Mouse (Mus musculus): ENCODE results near the gene Tnfsf9. TPM values are rescaled to one million over a fixed set of nuclear protein-coding genes. Genes with fewer than 3 reads are reported as not detected.

The Tnfsf9 gene
- polyA plus RNA-seq, 1 experiment from 2014 or later = 9.2 TPM

DNA sequence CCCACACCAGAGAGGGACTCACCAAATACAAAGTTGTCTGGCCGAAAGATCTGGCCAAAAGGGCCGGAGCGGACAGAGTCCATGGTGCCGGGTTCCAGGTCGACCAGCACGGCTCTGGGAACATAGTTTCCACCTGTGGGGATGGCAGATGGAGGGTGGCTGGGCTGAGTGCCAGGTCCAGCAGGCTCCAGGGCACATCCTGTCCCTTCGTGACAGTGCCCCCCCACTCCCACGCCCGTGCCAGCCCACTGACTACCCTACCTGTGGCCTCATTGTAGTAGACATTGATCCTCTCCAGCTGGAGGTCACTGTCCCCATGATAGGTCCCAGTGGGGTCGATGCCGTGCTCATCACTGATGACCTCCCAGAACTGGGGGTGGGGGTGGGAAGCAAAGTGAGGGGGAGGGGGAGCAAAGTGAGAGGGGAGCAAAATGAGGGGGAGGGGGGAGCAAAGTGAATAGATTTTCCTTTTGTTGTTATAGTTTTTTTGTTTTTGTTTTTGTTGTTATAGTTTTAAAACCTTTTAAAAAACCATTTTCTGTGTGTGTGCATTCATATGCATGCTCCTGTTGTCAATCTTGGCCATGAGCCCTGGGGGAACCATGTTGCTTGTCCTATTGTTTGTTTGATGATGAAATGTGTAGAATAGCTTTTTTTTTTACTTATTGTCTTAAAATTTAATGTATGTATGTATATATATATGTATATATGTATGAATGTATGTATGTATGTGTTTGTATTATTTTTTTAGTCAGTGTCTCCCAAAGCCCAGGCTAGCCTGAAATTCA lies 19.0 kb upstream of the Tnfsf9 start:
- 84% methylated on average over 11 of the region's 11 CpGs for WGBS
- no peak overlapping the region for H3K27ac ChIP-seq (ENCODE audit: low read length)
- H3K27me3 ChIP-seq (ENCODE audit: control insufficient read depth, insufficient read depth, low read length) = no peaks in the 10 kb centered on the region; the same call in 1 of the 2 replicates
- peaks cover 7% of the 10 kb centered on the region; the same call in 1 of the 2 replicates for H3K4me1 ChIP-seq (ENCODE audit: control insufficient read depth, insufficient read depth, low read length)
- no peaks in the 10 kb centered on the region for H3K9me3 ChIP-seq (replicated peaks; ENCODE audit: control insufficient read depth, low read length)
- H3K36me3 ChIP-seq (ENCODE audit: control insufficient read depth, insufficient read depth, low read length) = no peaks in the 10 kb centered on the region
- no peak for ATAC-seq (ENCODE audit: insufficient read depth, low FRiP score)
- no peak overlapping the region for H3K4me2 ChIP-seq (ENCODE audit: low read depth, low read length)
- H3K9ac ChIP-seq (ENCODE audit: low read length) = no peak overlapping the region
- H3K4me3 ChIP-seq (replicated peaks; ENCODE audit: low read length) = no peak overlapping the region

DNA sequence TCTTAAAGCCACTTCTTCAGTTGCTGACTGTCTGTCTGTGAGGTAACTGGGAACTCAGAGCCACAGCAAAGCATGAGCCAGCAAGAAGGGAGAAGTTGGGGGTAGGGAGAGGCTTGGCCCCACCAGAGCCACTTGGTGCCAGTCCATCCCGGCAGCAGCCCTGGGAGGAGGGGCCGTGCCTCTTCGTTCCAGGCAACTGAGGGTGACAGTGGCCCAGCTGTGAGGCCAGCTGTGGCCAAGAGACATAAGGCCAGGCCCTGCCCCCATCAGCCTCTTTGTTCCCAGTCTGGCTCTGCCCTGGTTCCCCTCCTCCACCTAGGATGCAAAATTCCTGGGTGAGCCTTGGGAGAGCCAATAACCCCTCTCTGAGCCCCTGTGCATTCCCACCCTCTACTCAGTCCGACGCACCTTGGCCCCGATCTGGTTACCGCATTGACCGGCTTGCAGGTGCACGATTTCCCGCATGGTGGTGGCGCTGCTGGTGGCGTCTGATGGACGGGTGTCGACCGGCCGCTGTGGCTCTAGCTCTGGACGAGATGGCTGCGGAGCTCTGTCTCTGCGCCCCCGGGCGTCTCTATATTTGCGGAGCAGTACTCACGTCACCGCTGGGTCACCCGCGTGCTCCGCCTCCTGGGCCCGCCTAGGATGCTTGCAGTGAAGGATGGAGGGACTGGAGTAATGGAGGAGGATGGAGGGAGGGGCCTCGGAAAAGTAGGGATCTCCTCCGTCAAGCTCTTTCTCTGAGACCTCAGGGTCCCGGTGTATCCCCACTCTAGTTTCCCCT lies 17.9 kb upstream of the Tnfsf9 start, which contains the start of gene Tubb4a:
TSS of gene Tubb4a (minus strand) at position 734 of the 784 bp plus-strand sequence.
- peak within 1 kb of the TSS; percentile 49; the same call in 1 of the 2 replicates for H3K9ac ChIP-seq (ENCODE audit: low read length)
- H3K9me3 ChIP-seq (replicated peaks; ENCODE audit: control insufficient read depth, low read length) = no peaks in the 10 kb centered on the region
- H3K4me2 ChIP-seq (ENCODE audit: low read depth, low read length) = peak within 1 kb of the TSS; percentile 61
- H3K36me3 ChIP-seq (ENCODE audit: control insufficient read depth, insufficient read depth, low read length) = no peaks in the 10 kb centered on the region
- H3K4me1 ChIP-seq (ENCODE audit: control insufficient read depth, insufficient read depth, low read length) = peaks cover 7% of the 10 kb centered on the region; the same call in 1 of the 2 replicates
- peak; percentile 68 for ATAC-seq (ENCODE audit: insufficient read depth, low FRiP score)
- WGBS = 1% methylated on average over 31 of the region's 31 CpGs
- peak within 1 kb of the TSS; percentile 39 for H3K4me3 ChIP-seq (replicated peaks; ENCODE audit: low read length)
- H3K27ac ChIP-seq (ENCODE audit: low read length) = no peak within 1 kb of the TSS
- no peaks in the 10 kb centered on the region; the same call in 1 of the 2 replicates for H3K27me3 ChIP-seq (ENCODE audit: control insufficient read depth, insufficient read depth, low read length)

DNA sequence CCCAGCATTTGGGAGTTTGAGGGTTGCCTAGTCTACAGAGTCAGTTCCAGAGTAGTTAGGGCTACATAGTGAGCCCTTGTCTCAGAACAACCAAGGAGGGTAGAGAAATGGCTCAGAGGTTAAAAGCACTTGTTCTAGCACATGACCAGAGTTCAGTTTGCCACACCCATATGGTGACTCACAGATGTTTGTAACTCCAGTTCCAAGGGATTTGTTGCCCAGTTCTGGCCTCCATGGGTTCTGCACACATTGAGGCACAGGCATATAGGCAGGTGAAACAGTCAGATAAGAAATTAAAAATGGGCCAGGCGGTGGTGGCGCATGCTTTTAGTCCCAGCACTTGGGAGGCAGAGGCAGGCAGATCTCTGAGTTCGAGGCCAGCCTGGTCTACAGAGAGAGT lies 10.9 kb upstream of the Tnfsf9 start:
- no peak overlapping the region for H3K27ac ChIP-seq (ENCODE audit: low read length)
- no peak overlapping the region for H3K4me2 ChIP-seq (ENCODE audit: low read depth, low read length)
- no peak overlapping the region for H3K4me3 ChIP-seq (replicated peaks; ENCODE audit: low read length)
- H3K36me3 ChIP-seq (ENCODE audit: control insufficient read depth, insufficient read depth, low read length) = no peaks in the 10 kb centered on the region
- H3K4me1 ChIP-seq (ENCODE audit: control insufficient read depth, insufficient read depth, low read length) = peaks cover 8% of the 10 kb centered on the region; the same call in 1 of the 2 replicates
- no peaks in the 10 kb centered on the region for H3K9me3 ChIP-seq (replicated peaks; ENCODE audit: control insufficient read depth, low read length)
- ATAC-seq (ENCODE audit: insufficient read depth, low FRiP score) = no peak
- no peak overlapping the region for H3K9ac ChIP-seq (ENCODE audit: low read length)
- no peaks in the 10 kb centered on the region for H3K27me3 ChIP-seq (ENCODE audit: control insufficient read depth, insufficient read depth, low read length)
- 90% methylated on average over 3 of the region's 3 CpGs for WGBS

DNA sequence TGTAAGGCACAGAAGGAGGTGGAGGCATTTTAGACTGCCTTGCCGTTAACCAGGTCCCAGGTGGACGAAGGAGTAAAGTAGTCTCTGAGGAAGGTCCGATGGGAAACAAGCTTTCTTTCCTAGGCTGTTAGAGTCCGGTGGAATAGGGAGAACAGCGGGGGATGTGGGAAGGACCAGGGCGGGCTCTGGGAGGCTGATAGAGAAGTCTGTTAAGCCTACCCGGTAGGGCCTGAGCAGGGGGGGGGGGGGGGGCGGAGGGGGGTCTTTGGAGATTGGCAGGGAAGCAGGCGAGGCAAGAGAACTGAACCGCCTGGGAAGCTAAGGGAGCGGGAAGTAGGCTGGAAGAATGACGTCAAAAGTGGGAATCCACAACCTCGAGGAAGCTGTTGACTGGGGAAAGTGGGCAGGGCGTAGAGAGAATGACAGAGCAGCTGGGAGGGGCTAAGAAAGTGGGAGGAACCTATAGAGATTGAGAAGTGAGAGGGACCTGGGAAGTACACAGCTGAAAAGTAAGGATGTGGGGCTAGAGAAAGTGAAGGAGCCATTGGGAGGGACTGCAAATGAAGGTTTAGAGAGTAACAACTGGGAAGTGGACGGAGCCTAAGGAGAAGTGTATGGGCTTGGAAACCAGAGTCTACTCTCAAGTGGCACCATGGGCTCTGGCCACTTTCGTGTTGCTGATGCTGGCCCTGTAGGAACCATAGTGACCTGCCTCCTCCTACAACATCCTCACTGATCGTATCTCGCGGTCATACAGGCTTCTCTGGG lies 9.1 kb upstream of the Tnfsf9 start:
- H3K36me3 ChIP-seq (ENCODE audit: control insufficient read depth, insufficient read depth, low read length) = no peaks in the 10 kb centered on the region
- peak overlapping the region; percentile 45; the same call in 1 of the 2 replicates for H3K9ac ChIP-seq (ENCODE audit: low read length)
- H3K27ac ChIP-seq (ENCODE audit: low read length) = no peak overlapping the region
- H3K4me3 ChIP-seq (replicated peaks; ENCODE audit: low read length) = peak overlapping the region; percentile 28
- peaks cover 8% of the 10 kb centered on the region; the same call in 1 of the 2 replicates for H3K4me1 ChIP-seq (ENCODE audit: control insufficient read depth, insufficient read depth, low read length)
- 2% methylated on average over 18 of the region's 19 CpGs for WGBS
- ATAC-seq (ENCODE audit: insufficient read depth, low FRiP score) = peak; percentile 89
- peak overlapping the region; percentile 56 for H3K4me2 ChIP-seq (ENCODE audit: low read depth, low read length)
- H3K27me3 ChIP-seq (ENCODE audit: control insufficient read depth, insufficient read depth, low read length) = no peaks in the 10 kb centered on the region
- H3K9me3 ChIP-seq (replicated peaks; ENCODE audit: control insufficient read depth, low read length) = no peaks in the 10 kb centered on the region

DNA sequence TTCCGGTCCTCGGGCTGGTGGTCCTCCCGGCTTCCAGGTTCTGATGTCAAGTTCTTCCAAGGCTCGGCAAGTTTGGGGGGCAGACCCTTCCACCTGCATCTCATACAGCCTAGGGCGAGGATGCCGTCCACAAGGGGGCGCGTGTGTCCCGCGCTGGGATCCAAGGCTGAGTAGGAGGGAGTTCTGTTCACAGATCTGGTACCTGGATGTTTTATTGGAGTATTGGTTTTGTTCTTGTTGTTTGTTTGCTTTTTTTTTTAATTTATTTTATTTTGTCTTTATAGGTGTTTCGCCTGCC lies 8.6 kb upstream of the Tnfsf9 start:
- Histone ChIP-seq H3K4me3 (replicated peaks; ENCODE audit: low read length) (peak overlapping the region; percentile 28), H3K9me3 (replicated peaks; ENCODE audit: control insufficient read depth, low read length) (no peaks in the 10 kb centered on the region), H3K27ac (ENCODE audit: low read length) (no peak overlapping the region), H3K4me1 (ENCODE audit: control insufficient read depth, insufficient read depth, low read length) (peaks cover 8% of the 10 kb centered on the region; the same call in 1 of the 2 replicates), H3K4me2 (ENCODE audit: low read depth, low read length) (peak overlapping the region; percentile 56), H3K36me3 (ENCODE audit: control insufficient read depth, insufficient read depth, low read length) (no peaks in the 10 kb centered on the region), H3K9ac (ENCODE audit: low read length) (0 out of 2 replicates have a peak overlapping the region, but pooled peaks have one; percentile 16), H3K27me3 (ENCODE audit: control insufficient read depth, insufficient read depth, low read length) (no peaks in the 10 kb centered on the region)
- 1% methylated on average over 11 of the region's 11 CpGs for WGBS
- peak; percentile 80 for ATAC-seq (ENCODE audit: insufficient read depth, low FRiP score)

DNA sequence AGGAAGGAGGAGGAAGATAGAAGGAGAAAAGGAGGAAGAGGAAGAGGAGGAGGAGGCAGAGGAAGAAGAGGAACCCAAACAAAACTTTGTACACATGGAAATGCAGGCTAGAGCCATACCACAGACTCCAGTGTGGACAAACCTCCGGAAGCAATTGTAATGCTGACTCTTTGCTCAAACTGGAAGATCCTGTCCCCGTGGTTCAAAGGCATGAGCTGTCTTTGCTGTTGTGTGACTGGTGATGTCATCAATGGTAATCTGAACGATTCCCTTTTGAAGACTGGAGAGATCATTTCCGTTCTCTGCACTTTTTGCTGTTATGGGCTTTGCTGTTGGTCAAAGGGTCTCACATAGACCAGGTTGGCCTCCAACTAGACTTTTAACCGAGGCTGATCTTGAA lies 6.8 kb upstream of the Tnfsf9 start:
- Histone ChIP-seq H3K27me3 (ENCODE audit: control insufficient read depth, insufficient read depth, low read length) (no peaks in the 10 kb centered on the region), H3K4me3 (replicated peaks; ENCODE audit: low read length) (no peak overlapping the region), H3K4me1 (ENCODE audit: control insufficient read depth, insufficient read depth, low read length) (peaks cover 8% of the 10 kb centered on the region; the same call in 1 of the 2 replicates), H3K27ac (ENCODE audit: low read length) (no peak overlapping the region), H3K9me3 (replicated peaks; ENCODE audit: control insufficient read depth, low read length) (no peaks in the 10 kb centered on the region), H3K36me3 (ENCODE audit: control insufficient read depth, insufficient read depth, low read length) (no peaks in the 10 kb centered on the region), H3K4me2 (ENCODE audit: low read depth, low read length) (no peak overlapping the region), H3K9ac (ENCODE audit: low read length) (no peak overlapping the region)
- no peak for ATAC-seq (ENCODE audit: insufficient read depth, low FRiP score)
- 78% methylated on average over 5 of the region's 5 CpGs for WGBS

DNA sequence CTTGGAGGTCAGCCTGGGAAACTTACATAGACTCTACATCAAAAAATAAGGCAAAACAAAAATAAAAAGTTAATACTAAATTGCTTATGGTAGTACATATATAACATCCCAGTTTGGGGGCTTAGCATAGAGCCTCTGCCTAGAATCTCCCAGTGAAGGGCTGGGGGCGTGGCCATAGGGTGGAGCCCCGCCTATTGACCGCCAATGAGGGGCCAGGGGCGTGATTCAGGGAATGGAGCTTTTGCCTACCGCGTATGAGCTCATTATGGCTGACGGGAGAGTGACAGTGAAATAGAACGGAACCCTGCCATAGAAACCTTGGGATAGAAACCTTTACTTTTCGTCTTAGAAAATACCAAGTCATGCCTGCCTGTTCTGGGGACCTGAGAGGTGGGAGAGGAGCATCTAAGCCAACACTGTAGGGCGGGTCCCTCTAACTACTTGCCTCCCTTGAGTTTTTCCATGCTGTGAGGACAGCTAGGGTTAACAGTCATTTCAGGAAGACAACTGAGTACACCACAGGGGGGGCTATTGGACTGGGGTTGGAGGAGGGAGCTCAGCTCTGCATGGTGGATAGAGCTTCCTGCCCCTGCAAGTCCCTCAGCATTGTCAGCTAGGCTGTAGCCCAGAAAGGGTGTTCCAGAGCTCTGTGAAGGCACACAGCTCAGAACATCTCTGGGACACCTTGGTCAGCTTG lies 5.3 kb upstream of the Tnfsf9 start:
- H3K4me2 ChIP-seq (ENCODE audit: low read depth, low read length) = no peak overlapping the region
- H3K4me3 ChIP-seq (replicated peaks; ENCODE audit: low read length) = no peak overlapping the region
- H3K27me3 ChIP-seq (ENCODE audit: control insufficient read depth, insufficient read depth, low read length) = no peaks in the 10 kb centered on the region
- no peak overlapping the region for H3K27ac ChIP-seq (ENCODE audit: low read length)
- peaks cover 15% of the 10 kb centered on the region; the same call in 1 of the 2 replicates for H3K4me1 ChIP-seq (ENCODE audit: control insufficient read depth, insufficient read depth, low read length)
- no peak overlapping the region for H3K9ac ChIP-seq (ENCODE audit: low read length)
- WGBS = 11% methylated on average over 10 of the region's 10 CpGs
- H3K9me3 ChIP-seq (replicated peaks; ENCODE audit: control insufficient read depth, low read length) = no peaks in the 10 kb centered on the region
- no peaks in the 10 kb centered on the region for H3K36me3 ChIP-seq (ENCODE audit: control insufficient read depth, insufficient read depth, low read length)
- no peak for ATAC-seq (ENCODE audit: insufficient read depth, low FRiP score)

DNA sequence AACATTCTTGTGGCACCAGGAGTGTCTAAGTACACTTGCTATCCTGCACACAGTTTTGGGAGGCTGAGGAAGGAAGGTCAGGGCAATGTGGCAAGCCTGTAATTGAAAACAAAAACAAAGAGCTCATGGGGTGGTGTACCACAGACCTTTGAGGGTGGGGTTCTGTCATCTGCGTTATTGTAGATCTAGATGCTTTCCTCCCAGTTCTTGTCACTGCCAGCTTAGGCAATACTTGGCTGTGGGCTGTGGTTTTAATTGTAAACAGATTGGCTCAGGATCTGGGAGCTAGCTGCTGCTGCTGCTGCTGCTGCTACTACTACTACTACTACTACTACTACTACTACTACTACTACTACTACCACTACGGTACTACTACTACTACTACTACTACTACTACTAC lies 2.8 kb upstream of the Tnfsf9 start:
- no peaks in the 10 kb centered on the region for H3K36me3 ChIP-seq (ENCODE audit: control insufficient read depth, insufficient read depth, low read length)
- H3K9me3 ChIP-seq (replicated peaks; ENCODE audit: control insufficient read depth, low read length) = no peaks in the 10 kb centered on the region
- H3K9ac ChIP-seq (ENCODE audit: low read length) = no peak overlapping the region
- no peak for ATAC-seq (ENCODE audit: insufficient read depth, low FRiP score)
- no peaks in the 10 kb centered on the region for H3K27me3 ChIP-seq (ENCODE audit: control insufficient read depth, insufficient read depth, low read length)
- peaks cover 10% of the 10 kb centered on the region; the same call in 1 of the 2 replicates for H3K4me1 ChIP-seq (ENCODE audit: control insufficient read depth, insufficient read depth, low read length)
- H3K4me2 ChIP-seq (ENCODE audit: low read depth, low read length) = no peak overlapping the region
- no peak overlapping the region for H3K27ac ChIP-seq (ENCODE audit: low read length)
- WGBS = 78% methylated on average over 2 of the region's 2 CpGs
- no peak overlapping the region for H3K4me3 ChIP-seq (replicated peaks; ENCODE audit: low read length)
